Mouse (Mus musculus): ENCODE data around the gene Gm28048. TPM values are rescaled to one million over a fixed set of nuclear protein-coding genes. Genes with fewer than 3 reads are reported as not detected.

Gm28048 gene
- 10 to 100 TPM in 1 of 2 experiments, 1 to 10 TPM in 1; 9.5 to 14.7 TPM for total RNA-seq (2021)
- long read RNA-seq, experiment 1 = 0 reads
- long read RNA-seq, experiment 2, partial matches to known transcripts = 0 of 2 reads
- long read RNA-seq, experiment 2, other reads (novel, unspliced or antisense) = 2 of 2 reads

DNA sequence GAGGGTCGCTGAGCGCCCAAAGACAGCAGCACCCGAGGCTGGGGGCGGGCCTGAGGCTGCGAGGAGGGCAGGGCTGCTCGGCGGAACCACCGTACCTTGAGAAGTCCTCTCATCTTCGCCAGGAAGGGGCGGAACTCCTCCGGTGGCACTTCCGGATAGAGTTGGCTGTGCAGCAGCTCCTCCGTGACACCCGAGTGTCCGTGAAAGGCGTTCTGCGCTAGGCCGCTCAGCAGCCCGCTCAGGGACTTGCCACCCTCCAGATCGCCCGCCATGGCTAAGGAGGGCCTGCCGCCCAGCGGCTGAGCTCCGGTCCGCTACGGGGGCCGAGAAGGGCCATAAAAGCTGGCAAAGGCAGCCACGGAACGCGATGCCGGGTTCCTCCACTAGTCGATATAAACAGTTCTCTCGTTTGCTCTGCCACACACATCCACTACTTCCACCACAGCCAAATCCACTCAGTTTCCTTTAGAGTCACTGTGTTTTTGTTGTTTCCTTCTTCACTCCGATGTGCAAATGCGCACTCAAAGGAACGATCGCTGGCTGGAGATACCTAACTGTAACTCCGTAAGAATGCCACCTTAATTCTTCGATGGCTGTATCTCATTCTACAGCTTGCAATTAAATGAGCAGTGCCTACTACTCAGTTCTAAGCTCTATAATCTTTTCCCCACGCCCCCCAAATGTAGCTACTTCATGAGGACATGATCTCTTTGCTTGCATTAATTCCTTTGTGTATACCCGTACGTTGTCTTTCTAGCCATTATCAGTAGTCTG is at the start of gene Gm28048, which contains the start of gene Commd1:
Gm28048 (minus strand) TSS at position 107 of the 774 bp plus-strand sequence.
Commd1 (minus strand) TSS at position 399 of the 774 bp plus-strand sequence.
- DNase-seq (ENCODE audit: extremely low spot score in 1 of 2, low spot score in 2 of 2) = peak; percentile 96 to 98
- intact Hi-C loops (cut with DNase I) = no loop called here

DNA sequence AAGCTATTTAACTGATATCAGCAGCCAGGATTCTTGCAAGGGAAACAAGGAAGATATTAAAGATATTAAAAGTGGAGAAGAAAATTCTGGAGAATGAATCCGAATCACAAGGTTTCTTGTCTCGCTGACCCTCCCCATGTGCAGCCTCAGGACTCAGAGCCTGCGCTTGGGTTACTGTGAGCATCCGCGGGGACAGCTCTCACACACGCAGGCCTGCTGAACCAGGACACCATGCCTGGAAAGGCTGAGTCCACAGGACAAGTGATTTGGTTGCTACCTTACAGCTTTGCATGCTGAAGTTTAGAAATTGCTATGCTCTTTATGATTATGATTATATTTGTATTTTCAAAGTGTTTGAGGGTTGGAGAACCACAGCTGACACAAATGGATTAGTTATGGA is 47.5 kb upstream of the Gm28048 start:
- H3K27ac ChIP-seq = no peak overlapping the region
- DNase-seq (ENCODE audit: extremely low spot score in 1 of 2, low spot score in 2 of 2) = no peak
- no peak overlapping the region for H3K4me3 ChIP-seq
- TF ChIP-seq CTCF (IDR thresholded peaks at IDR 0.05) = no peak
- intact Hi-C loops (cut with DNase I) = no loop called here

More for the DNA sequence above, at the start of gene Gm28048, which contains the start of gene Commd1:
- peak within 1 kb of the TSS; percentile 54 for H3K4me3 ChIP-seq
- peak within 1 kb of the TSS; percentile 80 for H3K27ac ChIP-seq
- TF ChIP-seq CTCF (IDR thresholded peaks at IDR 0.05) = peak; percentile 72

DNA sequence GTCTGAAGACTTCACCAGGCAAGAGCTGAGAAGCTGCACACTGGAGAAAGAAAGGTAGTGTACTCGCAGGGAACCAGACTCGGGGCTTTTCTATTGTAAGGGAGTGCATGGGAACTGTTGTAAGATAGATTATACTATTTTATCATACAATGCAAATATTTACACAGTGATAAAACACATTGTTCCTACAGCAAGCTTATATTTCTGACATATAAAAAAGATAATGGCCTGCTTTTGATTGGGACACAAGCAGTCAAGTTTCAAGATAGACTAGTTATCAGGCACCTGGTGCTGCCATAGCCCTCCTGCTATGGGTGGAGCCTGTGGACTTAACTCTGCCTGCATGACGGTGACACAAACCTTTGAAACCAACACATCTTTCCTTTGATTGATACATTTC is 47.1 kb upstream of the Gm28048 start:
- intact Hi-C loops (cut with DNase I) = no loop called here
- no peak for TF ChIP-seq CTCF (IDR thresholded peaks at IDR 0.05)

DNA sequence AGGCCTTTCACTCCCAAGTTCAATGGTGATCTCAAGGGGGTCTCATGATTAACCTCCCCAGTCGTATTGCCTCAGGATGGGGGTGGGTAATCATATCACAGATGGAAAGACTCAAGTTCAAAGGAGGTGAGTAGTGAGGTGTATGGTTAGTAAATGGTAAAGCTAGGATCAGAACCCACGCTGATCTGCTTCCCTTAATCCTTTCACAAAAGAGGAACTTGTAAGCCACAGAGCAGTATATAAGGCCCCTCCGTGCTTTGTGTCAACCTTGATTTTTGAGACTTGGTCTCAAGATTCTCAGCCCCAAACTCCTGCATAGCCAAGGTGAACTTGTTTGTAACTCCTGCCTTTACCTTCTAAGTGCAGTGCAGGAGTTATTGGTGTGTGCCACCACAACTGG is 42.3 kb upstream of the Gm28048 start:
- intact Hi-C loops (cut with DNase I) = no loop called here
- no peak for DNase-seq (ENCODE audit: extremely low spot score in 1 of 2, low spot score in 2 of 2)
- no peak for TF ChIP-seq CTCF (IDR thresholded peaks at IDR 0.05)
- no peak overlapping the region for H3K27ac ChIP-seq
- H3K4me3 ChIP-seq = no peak overlapping the region

More for the DNA sequence above, 47.1 kb upstream of the Gm28048 start:
- Histone ChIP-seq H3K27ac (no peak overlapping the region), H3K4me3 (no peak overlapping the region)
- DNase-seq (ENCODE audit: extremely low spot score in 1 of 2, low spot score in 2 of 2) = no peak

DNA sequence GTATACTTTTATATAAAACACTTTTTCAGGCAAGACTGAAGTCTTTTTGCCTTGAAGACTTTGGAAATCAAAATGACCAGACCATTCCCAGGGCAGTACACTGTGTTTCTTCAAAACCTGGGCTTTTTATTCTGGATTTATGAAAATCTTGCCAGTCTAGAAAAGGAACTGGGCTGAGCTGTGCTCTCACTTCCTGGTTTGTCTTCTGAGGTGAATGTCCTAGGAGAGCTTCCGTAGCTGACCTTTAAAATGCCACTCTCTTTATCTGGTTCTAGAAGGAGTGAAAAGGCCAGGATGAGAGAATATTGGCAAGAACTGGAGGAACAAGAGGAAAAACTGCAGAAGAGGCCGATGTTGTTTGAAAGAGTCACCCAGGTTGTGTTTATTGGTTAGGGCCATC is 41.3 kb upstream of the Gm28048 start:
- intact Hi-C loops (cut with DNase I) = no loop called here
- no peak overlapping the region for H3K4me3 ChIP-seq
- no peak for TF ChIP-seq CTCF (IDR thresholded peaks at IDR 0.05)
- no peak for DNase-seq (ENCODE audit: extremely low spot score in 1 of 2, low spot score in 2 of 2)
- no peak overlapping the region for H3K27ac ChIP-seq

DNA sequence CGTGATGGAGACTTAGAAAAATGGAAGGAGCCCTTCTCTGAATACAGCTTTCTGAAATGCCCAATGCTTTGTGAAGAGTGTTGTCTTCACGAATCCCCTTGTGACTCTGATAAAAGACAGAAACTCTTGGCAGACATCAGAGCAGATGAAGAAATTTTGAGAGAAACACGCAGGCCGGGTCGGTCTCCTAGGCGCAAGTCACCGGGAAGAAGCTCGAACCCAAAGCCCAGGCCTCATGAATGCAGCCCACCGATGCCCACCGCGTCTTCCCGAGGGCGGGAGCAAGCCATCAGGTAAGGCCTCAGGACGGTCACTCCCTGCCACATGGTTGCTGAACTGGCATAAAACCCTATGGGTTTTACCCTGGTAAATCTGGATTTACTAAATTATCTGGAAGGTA is 39.0 kb upstream of the Gm28048 start:
- Histone ChIP-seq H3K4me3 (no peak overlapping the region), H3K27ac (no peak overlapping the region)
- DNase-seq (ENCODE audit: extremely low spot score in 1 of 2, low spot score in 2 of 2) = no peak
- TF ChIP-seq CTCF (IDR thresholded peaks at IDR 0.05) = no peak
- intact Hi-C loops (cut with DNase I) = no loop called here

DNA sequence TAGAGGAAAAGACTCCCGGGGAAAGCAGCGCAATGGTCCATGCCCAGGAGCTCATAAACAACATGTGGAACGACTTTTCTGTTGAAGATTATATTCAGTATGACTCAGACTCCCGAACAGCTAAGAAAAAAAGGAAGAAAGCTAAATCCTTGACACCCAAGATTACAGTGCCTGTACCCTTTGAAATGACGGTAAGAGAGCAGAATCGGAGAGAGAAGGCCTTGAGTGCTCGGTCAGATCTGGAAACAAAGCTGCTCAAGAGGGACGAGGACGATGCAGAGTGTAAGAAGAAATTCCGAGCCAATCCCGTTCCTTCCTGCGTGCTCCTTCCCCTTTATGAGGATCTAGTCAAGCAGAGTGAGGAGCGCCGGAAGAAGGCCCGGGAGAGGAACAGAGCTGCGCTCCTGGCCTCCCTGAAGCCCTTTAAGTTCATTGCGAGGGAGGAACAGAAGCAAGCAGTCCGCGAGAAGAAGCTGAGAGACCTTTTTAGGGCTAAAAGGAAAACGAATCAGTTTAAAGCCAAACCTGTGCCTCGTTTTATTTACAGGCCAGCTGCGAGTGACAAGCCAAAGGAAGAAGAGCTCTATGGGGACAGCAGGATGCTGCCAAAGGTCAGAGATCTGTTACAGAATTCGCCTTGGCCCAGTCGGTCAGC is 38.4 kb upstream of the Gm28048 start:
- Histone ChIP-seq H3K4me3 (no peak overlapping the region), H3K27ac (no peak overlapping the region)
- TF ChIP-seq CTCF (IDR thresholded peaks at IDR 0.05) = no peak
- DNase-seq (ENCODE audit: extremely low spot score in 1 of 2, low spot score in 2 of 2) = no peak
- intact Hi-C loops (cut with DNase I) = no loop called here

DNA sequence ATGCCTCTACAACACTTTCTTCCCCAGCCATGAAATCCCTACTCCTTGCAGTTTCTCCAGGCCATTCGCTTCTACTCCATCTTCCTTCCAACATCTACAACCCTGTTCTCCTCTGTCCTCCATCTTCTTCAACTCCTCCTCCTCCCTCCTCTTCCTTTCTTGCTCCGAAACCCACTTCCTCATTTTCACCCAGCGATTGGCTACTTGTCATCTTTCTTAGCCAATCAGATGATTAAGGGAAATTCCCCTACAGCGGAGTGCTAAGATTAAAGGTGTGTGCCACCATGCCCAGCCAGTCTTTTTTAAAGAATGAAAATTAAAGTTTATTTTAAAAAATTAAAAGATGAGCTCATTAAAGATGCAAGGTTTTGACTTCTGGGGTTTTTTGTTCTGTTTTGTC is 36.1 kb upstream of the Gm28048 start:
- intact Hi-C loops (cut with DNase I) = no loop called here

DNA sequence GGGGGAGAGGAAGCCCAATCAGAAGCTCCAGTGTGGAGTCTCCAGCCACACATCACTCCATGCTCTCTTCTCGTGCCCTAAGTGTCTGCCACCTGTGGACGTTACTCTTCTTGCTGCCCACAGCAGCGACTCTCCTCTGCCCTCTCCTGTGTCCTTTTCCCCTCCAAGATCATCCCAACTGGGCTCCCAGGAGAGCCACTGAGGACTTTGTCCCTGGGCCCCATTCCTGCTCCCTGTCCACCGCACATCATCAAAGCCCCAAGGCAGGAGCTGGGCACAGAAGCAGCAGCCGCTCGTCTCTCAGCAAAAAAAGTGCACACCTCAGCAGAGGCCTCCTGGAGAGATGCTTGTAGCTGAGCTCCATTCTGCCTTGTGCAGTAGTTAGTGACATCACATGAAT is 33.1 kb upstream of the Gm28048 start:
- no peak for TF ChIP-seq CTCF (IDR thresholded peaks at IDR 0.05)
- intact Hi-C loops (cut with DNase I) = no loop called here
- DNase-seq (ENCODE audit: extremely low spot score in 1 of 2, low spot score in 2 of 2) = no peak
- Histone ChIP-seq H3K27ac (no peak overlapping the region), H3K4me3 (no peak overlapping the region)

More for the DNA sequence above, 36.1 kb upstream of the Gm28048 start:
- TF ChIP-seq CTCF (IDR thresholded peaks at IDR 0.05) = no peak
- Histone ChIP-seq H3K27ac (no peak overlapping the region), H3K4me3 (no peak overlapping the region)
- DNase-seq (ENCODE audit: extremely low spot score in 1 of 2, low spot score in 2 of 2) = no peak

DNA sequence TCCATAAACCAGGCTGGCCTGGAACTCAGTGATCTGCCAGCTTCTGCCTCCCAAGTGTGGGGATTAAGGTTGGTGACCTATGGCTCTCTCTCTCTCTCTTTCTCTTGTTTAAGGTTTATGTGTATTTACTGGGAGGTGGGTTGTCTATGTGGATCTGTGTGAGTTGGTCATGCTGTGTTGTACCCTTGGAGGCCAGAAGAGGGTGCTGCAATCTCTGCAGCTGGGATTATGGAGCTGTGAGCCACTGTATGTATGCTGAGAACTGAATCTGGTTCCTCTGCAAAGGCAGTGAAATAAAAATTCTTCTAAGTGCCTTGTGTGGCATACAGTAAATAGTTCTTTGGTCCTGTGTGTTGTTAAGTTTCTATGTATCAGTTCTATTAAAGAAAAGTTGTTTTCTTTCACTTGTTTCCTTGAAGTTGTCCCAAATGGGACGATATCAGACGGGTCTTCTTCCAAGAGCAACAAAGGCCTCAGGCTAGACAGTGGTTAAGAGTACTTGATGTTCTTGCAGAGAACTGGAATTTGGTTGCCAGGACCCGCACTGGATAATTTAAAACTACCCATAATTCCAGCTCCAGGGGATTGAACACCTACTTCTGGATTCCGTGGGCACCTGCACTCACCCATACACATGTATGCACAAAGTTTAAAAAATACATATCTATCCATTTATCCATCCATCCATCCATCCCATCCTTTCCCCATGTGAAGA is 31.8 kb upstream of the Gm28048 start:
- H3K27ac ChIP-seq = no peak overlapping the region
- intact Hi-C loops (cut with DNase I) = no loop called here
- DNase-seq (ENCODE audit: extremely low spot score in 1 of 2, low spot score in 2 of 2) = no peak
- peak; percentile 16 for TF ChIP-seq CTCF (IDR thresholded peaks at IDR 0.05)
- H3K4me3 ChIP-seq = no peak overlapping the region

DNA sequence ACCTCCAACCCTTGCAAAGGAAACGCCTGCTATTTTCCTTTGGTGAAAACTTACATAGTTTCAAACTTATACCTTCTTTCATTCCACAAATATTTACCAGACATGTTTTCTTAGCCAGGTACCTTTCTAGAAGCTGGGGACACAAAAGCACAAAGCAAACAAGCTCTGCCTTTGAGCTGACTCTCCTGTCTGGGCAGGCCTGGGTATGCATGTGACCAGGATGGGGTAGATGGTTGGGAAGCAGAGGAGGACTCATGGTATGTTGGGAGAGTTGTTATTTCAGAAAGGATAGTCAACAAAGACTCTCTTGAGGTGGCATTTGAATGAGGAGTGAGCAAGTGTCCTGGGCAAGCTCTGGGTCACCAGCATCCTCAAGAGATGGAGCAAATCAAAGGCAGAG is 31.2 kb upstream of the Gm28048 start:
- no peak for TF ChIP-seq CTCF (IDR thresholded peaks at IDR 0.05)
- Histone ChIP-seq H3K27ac (no peak overlapping the region), H3K4me3 (no peak overlapping the region)
- intact Hi-C loops (cut with DNase I) = no loop called here
- DNase-seq (ENCODE audit: extremely low spot score in 1 of 2, low spot score in 2 of 2) = no peak

DNA sequence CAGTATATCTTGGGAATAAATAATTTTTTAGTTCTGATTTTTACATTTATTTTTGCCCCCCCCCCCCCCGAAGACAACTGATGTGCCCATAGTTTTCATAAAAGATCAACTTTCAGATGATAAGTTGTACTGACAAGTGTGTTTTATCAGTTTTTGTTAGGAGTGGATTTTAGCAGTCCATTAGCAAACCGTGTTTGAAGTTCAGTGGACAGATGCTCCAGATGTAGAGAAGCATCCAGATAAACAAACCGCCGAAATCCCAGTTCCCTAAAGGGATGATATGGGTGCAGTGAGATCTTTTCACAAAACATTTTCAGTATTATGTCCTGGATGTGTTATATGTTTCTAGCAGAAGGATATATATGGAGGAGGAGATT is 26.9 kb upstream of the Gm28048 start:
- intact Hi-C loops (cut with DNase I) = loop anchor here (2.0 to 10.0 kb wide), 3 partner anchors 58 to 876 kb away; partner anchors contain the start of gene Xpo1
- no peak overlapping the region for H3K27ac ChIP-seq
- no peak for DNase-seq (ENCODE audit: extremely low spot score in 1 of 2, low spot score in 2 of 2)
- TF ChIP-seq CTCF (IDR thresholded peaks at IDR 0.05) = no peak
- peak overlapping the region; percentile 82 for H3K4me3 ChIP-seq
